Mouse (Mus musculus) myocyte (in vitro differentiated cells): ENCODE data around the gene Arhgap15. TPM values are rescaled to one million over a fixed set of nuclear protein-coding genes. Genes with fewer than 3 reads are reported as not detected.

ENCODE experiments used
- H3K27me3 ChIP-seq: one replicate; pipeline ENCODE4 v1.6.1; 2011; ENCODE audit not compliant: control insufficient read depth, insufficient read depth, insufficient read length
- H3K36me3 ChIP-seq: one replicate; pipeline ENCODE4 v1.6.1; 2011; ENCODE audit not compliant: control insufficient read depth, insufficient read depth
- H3K4me2 ChIP-seq: one replicate; pipeline ENCODE4 v1.6.1; 2011; ENCODE audit warnings: low read depth, control low read depth
- H3K4me3 ChIP-seq: one replicate; pipeline ENCODE4 v1.5.1; 2011; ENCODE audit warnings: mild to moderate bottlenecking, control low read depth, moderate library complexity
- H3K79me2 ChIP-seq: one replicate; pipeline ENCODE4 v1.6.1; 2011; ENCODE audit not compliant: control insufficient read depth, insufficient read depth
- H3ac ChIP-seq: one replicate; pipeline ENCODE4 v1.6.1; 2011; ENCODE audit not compliant: control insufficient read depth, insufficient read length
- CEBPB ChIP-seq: IDR thresholded peaks from 2 replicates; pipeline ENCODE4 v1.6.1; 2011; ENCODE audit warnings: mild to moderate bottlenecking, moderate library complexity; ENCODE audit not compliant: poor library complexity, insufficient read depth, severe bottlenecking
- E2F4 ChIP-seq: IDR thresholded peaks from one replicate; pipeline ENCODE4 v1.6.1; 2011; ENCODE audit warnings: mild to moderate bottlenecking, control low read depth, moderate library complexity; ENCODE audit not compliant: insufficient read depth
- MAX ChIP-seq: IDR thresholded peaks from one replicate; pipeline ENCODE4 v1.6.1; 2011; ENCODE audit warnings: low read depth, mild to moderate bottlenecking, control low read depth
- MYOD1 ChIP-seq, 3 experiments: IDR thresholded peaks; one replicate each; pipeline ENCODE4 v1.6.1; 2011; ENCODE audit warnings: control low read depth in 2 of 3, low read depth in 2 of 3, mild to moderate bottlenecking in 2 of 3, moderate library complexity in 1 of 3; ENCODE audit not compliant: insufficient read length in 2 of 3, control insufficient read depth in 1 of 3
- MYOG ChIP-seq, 3 experiments: IDR thresholded peaks; one replicate each; pipeline ENCODE4 v1.6.1; 2011; ENCODE audit warnings: control low read depth in 2 of 3, low read depth in 2 of 3, mild to moderate bottlenecking in 2 of 3; ENCODE audit not compliant: insufficient read length in 2 of 3, control insufficient read depth in 1 of 3, insufficient read depth in 1 of 3
- POLR2A ChIP-seq: IDR thresholded peaks from one replicate; pipeline ENCODE4 v1.6.1; 2011; ENCODE audit warnings: low read depth, mild to moderate bottlenecking, control low read depth, moderate library complexity; ENCODE audit not compliant: insufficient read length
- POLR2AphosphoS2 ChIP-seq: IDR thresholded peaks from one replicate; pipeline ENCODE4 v1.6.1; 2011; ENCODE audit warnings: low read depth, control low read depth; ENCODE audit not compliant: insufficient read length
- REST ChIP-seq: IDR thresholded peaks from one replicate; pipeline ENCODE4 v1.6.1; 2011; ENCODE audit warnings: mild to moderate bottlenecking, control low read depth, moderate library complexity; ENCODE audit not compliant: insufficient read depth, insufficient read length
- SRF ChIP-seq: IDR thresholded peaks from one replicate; pipeline ENCODE4 v1.6.1; 2011; ENCODE audit warnings: low read depth; ENCODE audit not compliant: control insufficient read depth, insufficient read length
- TCF12 ChIP-seq: IDR thresholded peaks from one replicate; pipeline ENCODE4 v1.6.1; 2011; ENCODE audit warnings: mild to moderate bottlenecking, control low read depth; ENCODE audit not compliant: poor library complexity, insufficient read depth, severe bottlenecking
- TCF3 ChIP-seq: IDR thresholded peaks from one replicate; pipeline ENCODE4 v1.6.1; 2011; ENCODE audit warnings: low read depth, control low read depth; ENCODE audit not compliant: insufficient read length
- USF1 ChIP-seq: IDR thresholded peaks from one replicate; pipeline ENCODE4 v1.6.1; 2011; ENCODE audit warnings: low read depth, mild to moderate bottlenecking, control low read depth, moderate library complexity
- polyA plus RNA-seq: library from polyadenylated mRNA; unstranded; fragments of >200 nt; fragmentation: generic; extraction: Trizol; gene quantifications from one replicate; pipeline ENCODE4 v1.2.1, GENCODE M21; 2012; ENCODE audit warnings: missing spikeins

Gene Arhgap15
- polyA plus RNA-seq, 1 experiment = not detected

DNA sequence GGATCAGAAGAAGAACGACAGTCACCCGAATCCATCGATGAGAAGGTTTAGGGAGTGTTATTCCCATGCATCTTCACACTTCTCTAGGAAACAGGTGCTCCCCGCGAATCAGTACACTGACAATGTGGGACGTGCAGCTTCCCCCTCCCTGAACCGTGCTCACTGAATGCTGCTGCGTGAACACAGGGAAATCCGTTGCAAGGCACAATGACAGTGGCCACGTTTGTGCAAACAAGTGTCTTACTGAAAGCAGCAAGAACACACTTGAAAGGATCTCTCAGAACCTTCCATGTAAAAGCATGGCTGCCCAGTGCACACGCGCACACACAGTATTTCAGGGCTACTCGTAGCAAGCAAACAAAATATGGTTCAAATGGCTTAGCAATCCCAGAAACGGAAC, 237.4 kb downstream of the Arhgap15 start:
- TF ChIP-seq MAX (no peak), SRF (no peak), CEBPB (no peak), TCF12 (no peak), E2F4 (no peak), USF1 (no peak), POLR2A (no peak), POLR2AphosphoS2 (no peak), MYOD1 (IDR thresholded peaks at IDR 0.05; ENCODE audit: control insufficient read depth in 1 of 3, insufficient read length in 2 of 3, low read depth in 2 of 3) (no peak), MYOG (IDR thresholded peaks at IDR 0.05; ENCODE audit: control insufficient read depth in 1 of 3, insufficient read depth in 1 of 3, insufficient read length in 2 of 3, low read depth in 2 of 3) (no peak), REST (no peak), TCF3 (no peak)
- H3K4me3 ChIP-seq = no peak overlapping the region
- no peak overlapping the region for H3ac ChIP-seq
- H3K79me2 ChIP-seq = no peaks in the 10 kb centered on the region
- H3K4me2 ChIP-seq = no peak overlapping the region
- no peaks in the 10 kb centered on the region for H3K36me3 ChIP-seq
- no peaks in the 10 kb centered on the region for H3K27me3 ChIP-seq

- Histone ChIP-seq H3ac (no peak overlapping the region), H3K36me3 (no peaks in the 10 kb centered on the region), H3K4me2 (no peak overlapping the region), H3K27me3 (no peaks in the 10 kb centered on the region), H3K79me2 (no peaks in the 10 kb centered on the region), H3K4me3 (no peak overlapping the region)
- TF ChIP-seq POLR2A (no peak), SRF (no peak), TCF12 (no peak), TCF3 (no peak), REST (no peak), MYOD1 (IDR thresholded peaks at IDR 0.05; ENCODE audit: control insufficient read depth in 1 of 3, insufficient read length in 2 of 3, low read depth in 2 of 3) (no peak), MYOG (IDR thresholded peaks at IDR 0.05; ENCODE audit: control insufficient read depth in 1 of 3, insufficient read depth in 1 of 3, insufficient read length in 2 of 3, low read depth in 2 of 3) (no peak), E2F4 (no peak), CEBPB (no peak)
Observed at GRCm38 (mm10) chr2:43987919-43988318, 239.3 kb downstream of the Arhgap15 start.

- Histone ChIP-seq H3K4me3 (no peak overlapping the region), H3K36me3 (no peaks in the 10 kb centered on the region), H3K4me2 (no peak overlapping the region), H3K27me3 (no peaks in the 10 kb centered on the region), H3K79me2 (no peaks in the 10 kb centered on the region), H3ac (no peak overlapping the region)
- TF ChIP-seq MAX (no peak), REST (no peak), TCF12 (no peak), TCF3 (no peak), POLR2AphosphoS2 (no peak), MYOG (IDR thresholded peaks at IDR 0.05; ENCODE audit: control insufficient read depth in 1 of 3, insufficient read depth in 1 of 3, insufficient read length in 2 of 3, low read depth in 2 of 3) (no peak), MYOD1 (IDR thresholded peaks at IDR 0.05; ENCODE audit: control insufficient read depth in 1 of 3, insufficient read length in 2 of 3, low read depth in 2 of 3) (no peak), SRF (no peak), USF1 (no peak)
Observed at GRCm38 (mm10) chr2:43989850-43990249, 241.2 kb downstream of the Arhgap15 start.

- no peak overlapping the region for H3K4me2 ChIP-seq
- no peak for TF ChIP-seq USF1
- no peak for TF ChIP-seq TCF3
- no peak for TF ChIP-seq POLR2AphosphoS2
- TF ChIP-seq TCF12 = no peak
- no peak for TF ChIP-seq REST
- no peak for TF ChIP-seq MYOD1 (IDR thresholded peaks at IDR 0.05; ENCODE audit: control insufficient read depth in 1 of 3, insufficient read length in 2 of 3, low read depth in 2 of 3)
- no peak for TF ChIP-seq POLR2A
- TF ChIP-seq CEBPB = no peak
- no peak for TF ChIP-seq SRF
- TF ChIP-seq MAX = no peak
- no peak for TF ChIP-seq E2F4
- TF ChIP-seq MYOG (IDR thresholded peaks at IDR 0.05; ENCODE audit: control insufficient read depth in 1 of 3, insufficient read depth in 1 of 3, insufficient read length in 2 of 3, low read depth in 2 of 3) = no peak
- H3ac ChIP-seq = no peak overlapping the region
- H3K4me3 ChIP-seq = no peak overlapping the region
- no peaks in the 10 kb centered on the region for H3K79me2 ChIP-seq
- no peaks in the 10 kb centered on the region for H3K36me3 ChIP-seq
- H3K27me3 ChIP-seq = no peaks in the 10 kb centered on the region
Observed at GRCm38 (mm10) chr2:43992510-43992909, 243.9 kb downstream of the Arhgap15 start.

DNA sequence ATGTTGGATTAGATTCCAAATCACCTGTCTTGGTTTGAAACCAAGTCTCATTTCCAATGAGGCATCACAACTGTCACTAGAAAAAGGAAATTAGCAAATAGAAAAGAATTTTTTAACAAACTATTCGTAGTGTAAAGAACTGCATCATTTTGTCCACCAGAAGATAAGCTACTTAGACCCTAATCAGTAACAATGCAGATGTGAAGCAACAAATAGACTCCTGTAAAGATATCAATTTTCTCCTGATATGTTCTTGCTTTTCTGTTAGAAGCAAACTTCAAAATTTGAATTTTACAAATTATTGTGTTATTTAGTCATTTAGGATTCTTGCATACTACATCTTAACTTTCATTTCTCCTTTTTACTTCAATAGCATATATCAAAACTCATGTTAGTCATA, 253.8 kb downstream of the Arhgap15 start:
- H3K4me2 ChIP-seq = no peak overlapping the region
- TF ChIP-seq CEBPB = no peak
- no peak for TF ChIP-seq TCF3
- TF ChIP-seq MAX = no peak
- no peak for TF ChIP-seq SRF
- no peak for TF ChIP-seq POLR2A
- TF ChIP-seq POLR2AphosphoS2 = no peak
- no peak for TF ChIP-seq E2F4
- TF ChIP-seq MYOG (IDR thresholded peaks at IDR 0.05; ENCODE audit: control insufficient read depth in 1 of 3, insufficient read depth in 1 of 3, insufficient read length in 2 of 3, low read depth in 2 of 3) = no peak
- no peak overlapping the region for H3ac ChIP-seq
- no peak overlapping the region for H3K4me3 ChIP-seq
- H3K79me2 ChIP-seq = no peaks in the 10 kb centered on the region
- H3K27me3 ChIP-seq = no peaks in the 10 kb centered on the region
- no peaks in the 10 kb centered on the region for H3K36me3 ChIP-seq
